Mouse (Mus musculus): Measurements from ENCODE around the gene Gnai1.
"Not testable (repeated sequence)": the region's sequence is repeated elsewhere in the genome, so short reads cannot be mapped to it uniquely, and the experiment has no call there.

GRCm38 (mm10) chr5:18341876-18342275 is 18.3 kb downstream of the Gnai1 start:
- TF ChIP-seq CTCF (conservative IDR thresholded peaks at IDR 0.05; ENCODE audit: low read length); NANOG (IDR thresholded peaks at IDR 0.05; ENCODE audit: borderline replicate concordance, low read length): not testable (repeated sequence)

All from E14TG2a.4 (cell line).